Mouse (Mus musculus) stomach, postnatal 0 days (tissue): Measurements from ENCODE around the gene Try4. TPM values are rescaled to one million over a fixed set of nuclear protein-coding genes. Genes with fewer than 3 reads are reported as not detected.
"Not testable (repeated sequence)": the region's sequence is repeated elsewhere in the genome, so short reads cannot be mapped to it uniquely, and the experiment has no call there.

Source experiments
- ATAC-seq: fragments of 200-750 bp; cut with Nextera tagmentation; 2 replicates; pipeline ENCODE4 v1.8.0; 2017; ENCODE audit not compliant: low FRiP score, low TSS enrichment
- DNase-seq: peaks from one replicate; pipeline ENCODE4 v3.0.0-alpha.2; 2016; ENCODE audit warnings: low spot score
- H3K27ac ChIP-seq: fragments of 300-500 bp; sonication (generic); replicated peaks from 2 replicates; pipeline ENCODE4 v1.5.1; 2014; ENCODE audit warnings: mild to moderate bottlenecking, control low read depth
- H3K27me3 ChIP-seq: fragments of 300-500 bp; sonication (generic); 2 replicates; pipeline ENCODE4 v1.6.1; 2014; ENCODE audit warnings: low read length; ENCODE audit not compliant: control insufficient read depth, insufficient read depth
- H3K36me3 ChIP-seq: fragments of 300-500 bp; sonication (generic); 2 replicates; pipeline ENCODE4 v1.6.1; 2014; ENCODE audit warnings: low read length, mixed read lengths; ENCODE audit not compliant: control insufficient read depth, insufficient read depth
- H3K4me1 ChIP-seq: fragments of 300-500 bp; sonication (generic); replicated peaks from 2 replicates; pipeline ENCODE4 v1.6.1; 2014; ENCODE audit warnings: antibody characterized with exemption; ENCODE audit not compliant: control insufficient read depth, insufficient read depth
- H3K4me2 ChIP-seq: fragments of 300-500 bp; sonication (generic); replicated peaks from 2 replicates; pipeline ENCODE4 v1.6.1; 2014; ENCODE audit warnings: low read depth, mild to moderate bottlenecking, control low read depth, moderate library complexity
- H3K4me3 ChIP-seq: fragments of 300-500 bp; sonication (generic); 2 replicates; pipeline ENCODE4 v1.5.1; 2014; ENCODE audit warnings: low read depth, low read length, control low read depth
- H3K9ac ChIP-seq: fragments of 300-500 bp; sonication (generic); 2 replicates; pipeline ENCODE4 v1.6.1; 2014; ENCODE audit warnings: mild to moderate bottlenecking, low read length, control low read depth, mixed read lengths
- H3K9me3 ChIP-seq: fragments of 300-500 bp; sonication (generic); 2 replicates; pipeline ENCODE4 v1.6.1; 2016; ENCODE audit warnings: low read length; ENCODE audit not compliant: control insufficient read depth
- CTCF ChIP-seq: IDR thresholded peaks from 2 replicates; pipeline ENCODE4 v1.5.1; 2016; ENCODE audit warnings: antibody characterized with exemption, low read depth, mild to moderate bottlenecking, moderate library complexity
- EP300 ChIP-seq: optimal IDR thresholded peaks from 2 replicates; pipeline ENCODE3; 2016; ENCODE audit warnings: antibody characterized with exemption
- WGBS: fragments of 180-500 bp; shearing (Covaris S2); extraction: QIAGEN DNeasy Blood & Tissue Kit; methylation state at CpG from one replicate; pipeline ENCODE4 v1.1.7; 2014; 5-methylcytosine and 5-hydroxymethylcytosine counted together
- polyA plus RNA-seq: library from polyadenylated mRNA; unstranded; fragments of >200 nt; fragmentation: Nextera tagmentation; extraction: Ambion mirVana; gene quantifications from 2 replicates; pipeline ENCODE4 v1.2.1, GENCODE M21; 2015

The Try4 gene
- polyA plus RNA-seq, 1 experiment from 2014 or later = 7.4 TPM

DNA sequence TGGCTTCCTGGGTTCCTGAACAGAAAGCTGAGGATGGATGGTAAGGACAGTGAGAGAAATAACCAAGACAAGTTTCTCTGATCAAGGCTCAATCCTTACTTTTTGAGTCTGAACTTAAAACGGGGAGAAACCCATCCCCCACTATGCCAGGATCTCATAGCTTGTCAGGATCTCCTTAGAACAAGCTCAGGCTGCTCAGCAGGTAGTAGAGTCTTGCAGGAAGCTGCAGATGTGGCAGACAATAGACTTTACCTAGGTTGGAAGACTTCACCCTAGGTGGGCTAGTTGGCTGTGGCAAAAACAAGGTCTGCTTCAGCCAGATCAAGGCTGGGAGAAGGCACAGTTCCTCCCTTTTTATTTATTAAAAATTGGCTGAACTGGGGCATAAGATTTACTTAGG, 3.8 kb upstream of the Try4 start:
- whole genome bisulfite sequencing = 18% methylated on average over 1 of the region's 1 CpGs
- Histone ChIP-seq H3K9me3 (no peaks in the 10 kb centered on the region), H3K27me3 (no peaks in the 10 kb centered on the region), H3K4me1 (no peaks in the 10 kb centered on the region), H3K36me3 (no peaks in the 10 kb centered on the region), H3K4me3 (no peak overlapping the region), H3K4me2 (no peak overlapping the region), H3K9ac (no peak overlapping the region), H3K27ac (no peak overlapping the region)
- ATAC-seq = no peak
- no peak for DNase-seq
- TF ChIP-seq EP300 (no peak), CTCF (no peak)

DNA sequence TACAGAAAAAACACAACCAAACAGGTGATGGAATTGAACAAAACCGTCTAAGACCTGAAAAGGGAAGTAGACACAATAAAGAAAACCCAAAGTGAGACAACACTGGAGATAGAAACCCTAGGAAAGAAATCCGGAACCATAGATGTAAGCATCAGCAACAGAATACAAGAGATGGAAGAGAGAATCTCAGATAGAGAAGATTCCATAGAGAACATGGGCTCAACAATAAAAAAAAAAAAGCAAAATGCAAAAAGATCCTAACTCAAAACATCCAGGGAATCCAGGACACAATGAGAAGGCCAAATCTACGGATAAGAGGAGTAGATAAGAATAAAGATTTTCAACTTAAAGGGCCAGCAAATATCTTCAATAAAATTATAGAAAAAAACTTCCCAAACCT, 14.7 kb downstream of the Try4 start, which contains the start of gene Try5:
Gene Try5 (minus strand): TSS at position 101 of the 400 bp plus-strand sequence.
- H3K27me3 ChIP-seq, H3K9me3 ChIP-seq, H3K4me3 ChIP-seq, H3K4me1 ChIP-seq, H3K36me3 ChIP-seq, H3K27ac ChIP-seq, ATAC-seq, H3K4me2 ChIP-seq, DNase-seq, H3K9ac ChIP-seq: not testable (repeated sequence)
- 57% methylated on average over 3 of the region's 3 CpGs for WGBS

DNA sequence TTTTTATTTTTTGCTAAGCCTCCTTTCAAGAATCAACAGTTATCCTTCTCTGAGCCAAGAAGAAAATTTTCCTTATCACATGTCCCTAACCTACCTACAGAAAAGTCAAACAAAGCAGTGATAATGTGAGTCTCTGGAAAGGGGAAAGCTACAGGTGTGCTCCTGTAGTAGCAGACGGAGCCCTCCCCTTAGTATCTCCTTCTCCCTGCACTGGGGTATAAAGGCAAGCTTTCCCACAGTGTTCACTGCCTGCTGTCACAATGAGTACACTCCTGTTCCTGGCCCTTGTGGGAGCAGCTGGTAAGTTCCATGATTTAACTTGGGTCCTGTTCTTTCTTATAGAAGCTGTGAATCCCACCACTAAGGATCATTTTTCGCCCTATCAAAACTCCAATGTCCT, 51.9 kb downstream of the Try4 start, which contains the start of gene Try10:
Gene Try10 (plus strand): TSS at position 174 of the 400 bp plus-strand sequence.
- H3K9me3 ChIP-seq = no peaks in the 10 kb centered on the region
- H3K4me1 ChIP-seq = no peaks in the 10 kb centered on the region
- H3K27ac ChIP-seq = no peak within 1 kb of the TSS
- H3K36me3 ChIP-seq = no peaks in the 10 kb centered on the region
- no peak for ATAC-seq
- no peak within 1 kb of the TSS for H3K4me2 ChIP-seq
- no peak within 1 kb of the TSS for H3K4me3 ChIP-seq
- H3K9ac ChIP-seq = no peak within 1 kb of the TSS
- H3K27me3 ChIP-seq = no peaks in the 10 kb centered on the region
- DNase-seq = no peak
- TF ChIP-seq EP300 = no peak
- TF ChIP-seq CTCF = no peak
- 63% methylated on average over 2 of the region's 2 CpGs for WGBS

Other genes starting within 250 kb of the Try4 start
- gene Try5, start 14.6 kb downstream of the Try4 start, polyA plus RNA-seq = 11.4 and 13.3 TPM in 2 replicates
- 1.7 and 2.4 TPM in 2 replicates for gene Try10, start 51.8 kb downstream of the Try4 start, polyA plus RNA-seq
- gene Prss3, start 75.4 kb downstream of the Try4 start, polyA plus RNA-seq = 2.6 and 3.7 TPM in 2 replicates
- gene Gm5771, start 90.1 kb downstream of the Try4 start, polyA plus RNA-seq = 2.8 and 8.1 TPM in 2 replicates
- 3.4 and 4.2 TPM in 2 replicates for gene Gm10334, start 143.9 kb downstream of the Try4 start, polyA plus RNA-seq
- 5.4 and 8.1 TPM in 2 replicates for gene Prss1, start 156.7 kb downstream of the Try4 start, polyA plus RNA-seq
- 5.1 and 7.0 TPM in 2 replicates for gene Prss2, start 219.5 kb downstream of the Try4 start, polyA plus RNA-seq